Mouse (Mus musculus) kidney, embryonic 16.5 days (tissue): ENCODE results near the gene Tdrd12. TPM values are rescaled to one million over a fixed set of nuclear protein-coding genes. Genes with fewer than 3 reads are reported as not detected.

ENCODE experiments used
- ATAC-seq: fragments of 200-750 bp; cut with Nextera tagmentation; 2 replicates; pipeline ENCODE4 v1.8.0; 2017; ENCODE audit warnings: moderate TSS enrichment; ENCODE audit not compliant: low FRiP score, low TSS enrichment
- H3K27ac ChIP-seq: fragments of 300-500 bp; sonication (generic); 2 replicates; pipeline ENCODE4 v1.5.1; 2014; ENCODE audit warnings: low read length
- H3K27me3 ChIP-seq: fragments of 300-500 bp; sonication (generic); 2 replicates; pipeline ENCODE4 v1.6.1; 2014; ENCODE audit warnings: low read length, control low read depth, mixed read lengths; ENCODE audit not compliant: insufficient read depth
- H3K36me3 ChIP-seq: fragments of 300-500 bp; sonication (generic); 2 replicates; pipeline ENCODE4 v1.6.1; 2014; ENCODE audit warnings: low read length, control low read depth, mixed read lengths; ENCODE audit not compliant: insufficient read depth
- H3K4me1 ChIP-seq: fragments of 300-500 bp; sonication (generic); 2 replicates; pipeline ENCODE4 v1.6.1; 2014; ENCODE audit warnings: low read length, control low read depth, mixed read lengths; ENCODE audit not compliant: insufficient read depth
- H3K4me2 ChIP-seq: fragments of 300-500 bp; sonication (generic); replicated peaks from 2 replicates; pipeline ENCODE4 v1.6.1; 2014; ENCODE audit warnings: low read depth, low read length
- H3K4me3 ChIP-seq: fragments of 300-500 bp; sonication (generic); 2 replicates; pipeline ENCODE4 v1.5.1; 2014; ENCODE audit warnings: mild to moderate bottlenecking, low read length
- H3K9ac ChIP-seq: fragments of 300-500 bp; sonication (generic); replicated peaks from 2 replicates; pipeline ENCODE4 v1.6.1; 2014; ENCODE audit warnings: low read length
- H3K9me3 ChIP-seq: fragments of 300-500 bp; sonication (generic); 2 replicates; pipeline ENCODE4 v1.6.1; 2016; ENCODE audit warnings: low read length, control low read depth
- WGBS: fragments of 180-500 bp; shearing (Covaris S2); extraction: QIAGEN DNeasy Blood & Tissue Kit; methylation state at CpG from one replicate; pipeline ENCODE4 v1.1.7; 2014; 5-methylcytosine and 5-hydroxymethylcytosine counted together
- polyA plus RNA-seq: library from polyadenylated mRNA; unstranded; fragments of >200 nt; fragmentation: Nextera tagmentation; extraction: Ambion mirVana; gene quantifications from 2 replicates; pipeline ENCODE4 v1.2.1, GENCODE M21; 2015

Gene Tdrd12
- polyA plus RNA-seq, 1 experiment from 2014 or later: 0.24 TPM

DNA sequence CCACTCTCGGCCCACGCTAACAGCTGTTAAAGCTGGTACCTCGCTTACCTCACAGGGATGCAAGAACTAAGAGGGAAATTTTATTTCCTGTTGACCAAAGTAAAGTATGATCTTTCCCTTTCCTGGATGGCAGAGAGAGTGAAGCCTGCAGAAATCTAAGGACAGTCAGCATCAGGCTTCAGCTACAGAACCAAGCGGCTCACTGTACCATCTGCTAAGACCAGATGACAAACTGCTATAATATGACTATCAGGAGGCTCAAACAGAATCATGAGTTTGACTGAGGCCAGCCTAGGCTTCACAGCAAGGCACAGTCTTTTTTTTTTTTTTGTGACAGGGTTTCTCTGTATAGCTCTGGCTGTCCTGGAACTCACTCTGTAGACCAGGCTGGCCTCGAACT lies 72.5 kb downstream of the Tdrd12 start:
- ATAC-seq: no peak
- H3K9me3 ChIP-seq: no peaks in the 10 kb centered on the region
- no peak overlapping the region for H3K9ac ChIP-seq
- no peak overlapping the region for H3K4me3 ChIP-seq
- WGBS: 89% methylated on average over 5 of the region's 5 CpGs
- no peak overlapping the region for H3K27ac ChIP-seq
- H3K27me3 ChIP-seq: no peaks in the 10 kb centered on the region
- no peaks in the 10 kb centered on the region for H3K36me3 ChIP-seq
- no peak overlapping the region for H3K4me2 ChIP-seq
- H3K4me1 ChIP-seq: no peaks in the 10 kb centered on the region

DNA sequence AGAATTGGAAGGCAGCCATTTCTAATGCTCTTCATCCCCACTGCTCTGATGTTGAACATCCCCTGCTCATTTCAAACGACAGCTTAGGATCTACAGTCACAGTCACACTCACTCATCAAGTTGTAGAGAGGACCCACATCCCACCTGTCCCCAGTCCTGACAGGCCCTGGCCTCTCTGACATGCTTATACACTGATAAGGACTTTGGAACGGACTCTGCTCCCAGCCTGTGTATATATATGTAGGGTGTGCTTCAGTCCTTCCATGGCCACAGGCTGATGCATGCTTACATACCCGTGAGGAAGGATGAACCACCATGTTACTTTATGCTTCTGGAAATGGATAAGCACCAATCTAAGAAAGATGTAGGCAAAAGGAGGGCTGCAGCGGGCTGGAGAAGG lies 76.6 kb downstream of the Tdrd12 start:
- H3K9ac ChIP-seq: no peak overlapping the region
- WGBS: 85% methylated on average over 4 of the region's 4 CpGs
- no peaks in the 10 kb centered on the region for H3K9me3 ChIP-seq
- no peak overlapping the region for H3K4me3 ChIP-seq
- H3K27me3 ChIP-seq: no peaks in the 10 kb centered on the region
- H3K4me2 ChIP-seq: no peak overlapping the region
- H3K27ac ChIP-seq: no peak overlapping the region
- no peak for ATAC-seq
- H3K36me3 ChIP-seq: no peaks in the 10 kb centered on the region
- H3K4me1 ChIP-seq: no peaks in the 10 kb centered on the region

DNA sequence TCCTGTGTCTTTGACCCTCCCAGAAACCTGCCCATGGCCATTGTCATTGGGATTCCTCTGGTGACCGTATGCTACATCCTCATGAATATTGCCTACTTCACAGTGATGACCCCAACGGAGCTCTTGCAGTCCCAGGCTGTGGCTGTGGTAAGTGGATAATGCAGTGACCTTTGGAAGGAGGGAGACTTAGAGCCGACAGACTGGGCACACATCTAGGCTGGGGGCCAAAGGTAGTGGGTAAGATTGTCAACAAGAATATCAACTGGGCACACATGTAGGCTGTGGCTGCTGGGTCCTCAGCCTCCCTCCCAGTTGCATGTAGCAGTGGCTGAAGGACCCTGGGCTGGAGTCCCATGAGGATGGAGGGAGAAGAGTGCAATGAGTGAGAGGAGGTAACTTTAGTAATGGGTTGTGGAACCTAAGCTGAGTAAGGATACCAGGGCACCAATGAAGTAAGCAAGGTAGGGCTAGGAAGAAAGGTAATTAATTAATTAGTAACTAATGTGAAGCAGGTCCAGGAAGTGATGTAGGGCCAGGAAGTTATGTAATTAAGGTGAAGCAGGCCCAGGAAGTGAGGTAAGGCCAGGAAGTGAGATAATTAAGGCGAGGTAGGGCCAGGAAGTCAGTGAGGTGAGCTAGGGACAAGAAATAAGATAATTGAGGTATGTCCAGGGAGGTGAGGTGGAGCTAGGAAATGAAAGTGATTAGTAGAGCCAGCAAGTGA lies 81.3 kb downstream of the Tdrd12 start:
- Histone ChIP-seq H3K27ac (no peak overlapping the region), H3K9ac (no peak overlapping the region), H3K4me3 (no peak overlapping the region), H3K9me3 (no peaks in the 10 kb centered on the region), H3K27me3 (no peaks in the 10 kb centered on the region), H3K4me1 (no peaks in the 10 kb centered on the region), H3K36me3 (no peaks in the 10 kb centered on the region), H3K4me2 (no peak overlapping the region)
- 85% methylated on average over 4 of the region's 4 CpGs for WGBS
- ATAC-seq: no peak

- peaks cover 14% of the 10 kb centered on the region for H3K4me1 ChIP-seq
- H3K9me3 ChIP-seq: no peaks in the 10 kb centered on the region
- no peaks in the 10 kb centered on the region for H3K27me3 ChIP-seq
- peak overlapping the region; percentile 76 for H3K27ac ChIP-seq
- 47% methylated on average over 7 of the region's 7 CpGs for WGBS
- no peak overlapping the region for H3K9ac ChIP-seq
- H3K36me3 ChIP-seq: no peaks in the 10 kb centered on the region
- H3K4me2 ChIP-seq: no peak overlapping the region
- no peak overlapping the region for H3K4me3 ChIP-seq
- peak; percentile 62; the same call in 1 of the 2 replicates for ATAC-seq
These were observed 88.7 kb downstream of the Tdrd12 start for GRCm38 (mm10) chr7:35448867-35449266.

DNA sequence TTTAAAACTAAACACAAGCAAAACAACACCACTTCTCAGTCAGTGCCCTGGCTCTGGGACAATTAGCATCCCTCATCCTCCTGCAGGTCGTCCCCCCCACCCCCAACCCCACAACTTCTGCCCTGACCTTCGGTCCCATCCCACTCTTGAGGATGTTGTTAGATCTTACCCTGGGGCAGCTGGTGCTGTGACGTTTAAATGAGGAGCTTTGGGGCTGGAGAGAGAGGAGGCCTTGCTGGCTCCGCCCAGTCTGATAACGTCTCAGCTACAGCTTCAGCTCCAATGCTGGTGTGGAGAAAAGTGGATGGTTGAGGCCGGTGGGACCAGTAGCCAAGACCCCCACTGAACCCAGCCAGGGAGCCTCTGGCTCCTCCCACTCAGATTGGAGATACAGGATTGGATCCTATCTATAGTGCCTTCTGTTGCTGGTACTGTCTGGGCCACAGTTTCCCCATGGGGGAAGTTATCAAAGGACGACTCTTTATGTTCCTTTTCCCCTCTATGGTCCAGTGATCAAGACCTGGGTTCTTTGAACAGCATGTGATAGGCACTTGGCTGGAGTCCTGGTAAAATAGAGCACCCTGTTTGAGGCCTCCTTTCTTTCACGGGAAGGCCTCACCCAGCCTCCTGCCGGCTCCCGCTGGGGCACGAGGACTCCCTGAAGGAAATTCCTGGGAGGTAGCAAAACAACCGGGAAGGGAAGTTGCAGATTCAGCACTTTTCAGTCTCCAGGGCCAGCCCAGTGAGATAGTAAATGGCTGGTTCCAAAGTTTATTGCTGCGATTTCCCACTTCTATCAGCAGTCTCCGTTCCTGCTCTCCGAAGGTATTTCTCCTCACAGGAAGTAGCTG lies 89.3 kb downstream of the Tdrd12 start, which contains the start of gene Slc7a9:
TSS of gene Slc7a9 (plus strand) at position 801 of the 851 bp plus-strand sequence.
- peak; percentile 79 for ATAC-seq
- WGBS: 17% methylated on average over 15 of the region's 15 CpGs
- no peaks in the 10 kb centered on the region for H3K27me3 ChIP-seq
- no peaks in the 10 kb centered on the region for H3K9me3 ChIP-seq
- peaks cover 14% of the 10 kb centered on the region for H3K4me1 ChIP-seq
- no peaks in the 10 kb centered on the region for H3K36me3 ChIP-seq
- H3K4me2 ChIP-seq: no peak within 1 kb of the TSS
- H3K4me3 ChIP-seq: no peak within 1 kb of the TSS
- H3K9ac ChIP-seq: no peak within 1 kb of the TSS
- peak within 1 kb of the TSS; percentile 76 for H3K27ac ChIP-seq

DNA sequence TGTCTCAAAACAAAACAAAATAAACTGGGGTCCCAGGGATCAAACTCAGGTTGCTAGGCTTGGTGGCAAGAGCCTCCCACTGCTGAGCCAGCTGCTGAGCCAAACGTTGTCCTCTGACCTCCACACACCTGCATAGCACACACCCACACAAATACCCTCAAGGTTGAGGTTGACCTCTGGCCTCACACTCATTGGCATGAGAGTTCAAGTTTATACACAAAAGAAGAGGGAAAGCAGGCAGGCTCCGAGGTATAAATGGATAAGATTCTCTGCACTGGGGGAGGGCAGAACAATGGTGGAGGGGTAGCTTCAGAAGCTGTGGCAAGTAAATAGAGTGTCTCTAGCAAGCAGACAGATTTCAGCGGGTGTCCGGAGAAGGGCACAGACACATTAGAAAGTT lies 90.0 kb downstream of the Tdrd12 start:
- Histone ChIP-seq H3K27ac (peak overlapping the region; percentile 76), H3K4me2 (no peak overlapping the region), H3K36me3 (no peaks in the 10 kb centered on the region), H3K4me1 (peaks cover 14% of the 10 kb centered on the region), H3K9me3 (no peaks in the 10 kb centered on the region), H3K4me3 (no peak overlapping the region), H3K27me3 (no peaks in the 10 kb centered on the region), H3K9ac (no peak overlapping the region)
- 23% methylated on average over 4 of the region's 4 CpGs for WGBS
- ATAC-seq: no peak

- ATAC-seq: no peak
- no peak overlapping the region for H3K4me3 ChIP-seq
- H3K4me2 ChIP-seq: no peak overlapping the region
- H3K27me3 ChIP-seq: no peaks in the 10 kb centered on the region
- H3K9ac ChIP-seq: no peak overlapping the region
- no peaks in the 10 kb centered on the region for H3K9me3 ChIP-seq
- peaks cover 61% of the 10 kb centered on the region for H3K36me3 ChIP-seq
- H3K27ac ChIP-seq: no peak overlapping the region
- no peaks in the 10 kb centered on the region for H3K4me1 ChIP-seq
- 88% methylated on average over 9 of the region's 9 CpGs for WGBS
These were observed 102.3 kb downstream of the Tdrd12 start for GRCm38 (mm10) chr7:35435266-35435665.

DNA sequence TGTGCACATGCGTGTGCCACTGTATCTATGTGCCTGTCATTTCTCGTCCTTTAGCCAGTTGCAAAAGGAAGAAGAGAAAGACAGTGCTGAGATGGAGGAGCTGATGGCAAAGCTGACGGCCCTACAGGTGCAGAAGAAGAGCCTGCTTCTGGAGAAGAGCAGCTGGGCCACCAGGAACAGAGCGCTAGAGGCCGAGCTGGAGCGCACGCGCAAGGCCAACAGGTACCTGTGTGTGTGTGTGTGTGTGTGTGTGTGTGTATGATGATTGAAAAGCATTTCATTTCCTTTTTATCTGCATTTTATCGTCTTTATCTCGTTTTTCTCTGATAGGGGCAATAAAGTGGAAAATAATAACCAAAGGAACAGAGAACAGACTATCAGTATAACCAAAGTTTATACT lies 109.4 kb downstream of the Tdrd12 start:
- no peak for ATAC-seq
- Histone ChIP-seq H3K4me3 (no peak overlapping the region), H3K36me3 (peaks cover 67% of the 10 kb centered on the region), H3K27me3 (no peaks in the 10 kb centered on the region), H3K4me1 (no peaks in the 10 kb centered on the region), H3K9ac (no peak overlapping the region), H3K27ac (no peak overlapping the region), H3K9me3 (no peaks in the 10 kb centered on the region), H3K4me2 (no peak overlapping the region)
- WGBS: 96% methylated on average over 10 of the region's 10 CpGs

GRCm38 (mm10) chr7:35423071-35423470 lies 114.5 kb downstream of the Tdrd12 start:
- Histone ChIP-seq H3K9ac (no peak overlapping the region), H3K27me3 (no peaks in the 10 kb centered on the region), H3K4me3 (no peak overlapping the region), H3K4me1 (no peaks in the 10 kb centered on the region), H3K36me3 (peaks cover 66% of the 10 kb centered on the region), H3K4me2 (no peak overlapping the region), H3K27ac (no peak overlapping the region), H3K9me3 (no peaks in the 10 kb centered on the region)
- ATAC-seq: no peak
- 82% methylated on average over 10 of the region's 10 CpGs for WGBS
